Mouse (Mus musculus) lung, embryonic 16.5 days (tissue): ENCODE results near the gene Mmp10. TPM values are rescaled to one million over a fixed set of nuclear protein-coding genes. Genes with fewer than 3 reads are reported as not detected.

Experiments used
- polyA plus RNA-seq: library from polyadenylated mRNA; unstranded; fragments of >200 nt; fragmentation: Nextera tagmentation; extraction: Ambion mirVana; gene quantifications from 2 replicates; pipeline ENCODE4 v1.2.1, GENCODE M21; 2015

Gene Mmp10
- polyA plus RNA-seq, 1 experiment from 2014 or later: not detected

Other genes with a start within 250 kb of the Mmp10 start
- 0.10 and 6.9 TPM in 2 replicates for gene Mmp13, start 229.8 kb upstream of the Mmp10 start, polyA plus RNA-seq
- 0.16 TPM in 1 of 2 replicates, not detected in the other for gene Mmp12, start 158.0 kb upstream of the Mmp10 start, polyA plus RNA-seq
- gene Mmp1b, start 114.3 kb upstream of the Mmp10 start, polyA plus RNA-seq: not detected in 2 replicates
- gene Mmp3, start 56.5 kb upstream of the Mmp10 start, polyA plus RNA-seq: not detected in 2 replicates
- gene Mmp8, start 56.1 kb downstream of the Mmp10 start, polyA plus RNA-seq: 2.0 and 2.1 TPM in 2 replicates
- gene Mmp27, start 69.0 kb downstream of the Mmp10 start, polyA plus RNA-seq: not detected in 2 replicates
- gene Mmp20, start 125.9 kb downstream of the Mmp10 start, polyA plus RNA-seq: not detected in 2 replicates
- not detected in 2 replicates for gene Mmp7, start 189.7 kb downstream of the Mmp10 start, polyA plus RNA-seq